Mouse (Mus musculus): ENCODE data around the gene Cks1brt. TPM values are rescaled to one million over a fixed set of nuclear protein-coding genes. Genes with fewer than 3 reads are reported as not detected.

Gene Cks1brt
- polyA plus RNA-seq, 1 experiment from 2014 or later, result not detected

DNA sequence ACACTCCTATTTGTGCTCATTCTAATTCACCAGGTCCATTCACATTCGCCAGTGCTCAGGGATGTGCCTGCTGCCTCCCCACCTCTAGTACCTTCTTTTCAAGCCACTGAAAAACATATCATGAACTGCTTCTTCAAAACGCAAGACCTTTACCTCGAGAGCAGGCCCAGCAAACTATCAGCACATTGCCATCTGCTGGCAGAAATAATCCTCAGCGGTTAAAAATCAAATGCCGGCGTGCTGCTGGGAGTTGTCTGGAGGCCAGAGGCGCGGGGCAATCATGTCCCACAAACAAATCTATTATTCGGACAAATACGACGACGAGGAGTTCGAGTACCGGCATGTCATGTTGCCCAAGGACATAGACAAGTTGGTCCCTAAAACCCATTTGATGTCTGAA lies 19.6 kb downstream of the Cks1brt start:
- no peaks in the 10 kb centered on the region for H3K9me3 ChIP-seq (replicated peaks)

GRCm38 (mm10) chr8:85175892-85176291 lies 24.2 kb downstream of the Cks1brt start:
- Histone ChIP-seq H3K4me1 (no peaks in the 10 kb centered on the region), H3K27ac (replicated peaks) (no peak overlapping the region), H3K4me2 (replicated peaks) (no peak overlapping the region), H3K27me3 (no peaks in the 10 kb centered on the region), H3K9ac (no peak overlapping the region), H3K36me3 (no peaks in the 10 kb centered on the region), H3K9me3 (replicated peaks) (no peaks in the 10 kb centered on the region), H3K4me3 (replicated peaks) (no peak overlapping the region)
- WGBS, result 59% methylated on average over 7 of the region's 7 CpGs
- no peak for ATAC-seq (ENCODE audit: insufficient number of reproducible peaks, low FRiP score, low TSS enrichment, low read depth)

More for the DNA sequence above, 19.6 kb downstream of the Cks1brt start:
- no peak overlapping the region for H3K27ac ChIP-seq (replicated peaks)
- no peak overlapping the region for H3K4me3 ChIP-seq (replicated peaks)
- no peak for ATAC-seq (ENCODE audit: insufficient number of reproducible peaks, low FRiP score, low TSS enrichment, low read depth)
- no peaks in the 10 kb centered on the region for H3K27me3 ChIP-seq
- no peaks in the 10 kb centered on the region for H3K36me3 ChIP-seq
- 25% methylated on average over 14 of the region's 14 CpGs for WGBS
- H3K9ac ChIP-seq, result no peak overlapping the region
- no peaks in the 10 kb centered on the region for H3K4me1 ChIP-seq
- H3K4me2 ChIP-seq (replicated peaks), result no peak overlapping the region

DNA sequence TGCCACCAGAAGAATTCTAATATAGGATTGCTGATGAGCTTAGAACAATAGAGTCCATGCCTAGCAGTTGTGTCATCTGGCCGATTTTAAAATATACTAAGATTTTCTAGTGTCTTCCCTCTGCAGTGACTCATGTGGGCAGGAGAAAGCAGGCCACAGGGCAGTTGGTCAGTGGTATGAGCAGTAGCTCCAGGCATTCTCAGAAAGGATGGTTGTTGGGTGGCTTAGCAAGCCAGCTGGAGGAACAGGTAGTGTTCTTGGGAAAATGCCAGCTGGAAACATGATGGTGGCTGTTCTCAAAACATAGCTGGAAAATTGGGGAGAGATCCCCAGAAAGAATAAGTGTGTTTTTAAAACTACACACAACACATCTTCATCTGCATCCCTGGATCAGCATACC lies 40.6 kb downstream of the Cks1brt start:
- WGBS, result 77% methylated on average over 1 of the region's 1 CpGs
- H3K4me1 ChIP-seq, result no peaks in the 10 kb centered on the region

DNA sequence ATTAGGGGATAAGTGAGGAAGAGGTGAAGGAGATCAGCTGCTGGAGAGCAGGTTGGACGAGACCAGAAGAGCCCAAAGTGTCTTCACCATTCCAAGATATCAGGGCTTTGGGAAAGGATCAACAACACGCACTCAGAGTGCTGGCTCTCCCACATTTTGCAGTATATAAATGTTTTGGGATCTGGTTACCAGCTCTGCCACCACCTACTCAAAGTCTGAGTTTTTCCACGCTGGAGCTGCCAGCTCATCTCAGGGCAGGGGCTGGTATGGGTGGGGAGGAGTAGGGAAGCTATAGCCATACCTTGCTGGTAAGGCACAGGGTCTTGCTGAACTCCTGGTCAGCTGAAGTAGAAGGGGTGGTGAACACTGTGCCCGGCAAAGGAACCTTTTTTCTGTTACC lies 68.5 kb downstream of the Cks1brt start:
- no peak overlapping the region for H3K9ac ChIP-seq
- H3K4me2 ChIP-seq (replicated peaks), result no peak overlapping the region
- 82% methylated on average over 4 of the region's 4 CpGs for WGBS
- no peak overlapping the region for H3K4me3 ChIP-seq (replicated peaks)
- no peaks in the 10 kb centered on the region for H3K27me3 ChIP-seq
- H3K9me3 ChIP-seq (replicated peaks), result no peaks in the 10 kb centered on the region
- no peaks in the 10 kb centered on the region for H3K4me1 ChIP-seq
- ATAC-seq (ENCODE audit: insufficient number of reproducible peaks, low FRiP score, low TSS enrichment, low read depth), result no peak
- H3K27ac ChIP-seq (replicated peaks), result no peak overlapping the region
- H3K36me3 ChIP-seq, result no peaks in the 10 kb centered on the region

More for the DNA sequence above, 40.6 kb downstream of the Cks1brt start:
- ATAC-seq (ENCODE audit: insufficient number of reproducible peaks, low FRiP score, low TSS enrichment, low read depth), result no peak
- Histone ChIP-seq H3K4me3 (replicated peaks) (no peak overlapping the region), H3K36me3 (no peaks in the 10 kb centered on the region), H3K9me3 (replicated peaks) (peaks cover 4% of the 10 kb centered on the region; the same call in 1 of the 2 replicates), H3K27ac (replicated peaks) (no peak overlapping the region), H3K9ac (no peak overlapping the region), H3K4me2 (replicated peaks) (no peak overlapping the region), H3K27me3 (no peaks in the 10 kb centered on the region)

GRCm38 (mm10) chr8:85220992-85221391 lies 69.3 kb downstream of the Cks1brt start:
- 33% methylated on average over 6 of the region's 6 CpGs for WGBS
- Histone ChIP-seq H3K4me3 (replicated peaks) (no peak overlapping the region), H3K36me3 (no peaks in the 10 kb centered on the region), H3K9ac (no peak overlapping the region), H3K4me1 (no peaks in the 10 kb centered on the region), H3K27ac (replicated peaks) (no peak overlapping the region), H3K4me2 (replicated peaks) (no peak overlapping the region), H3K27me3 (no peaks in the 10 kb centered on the region), H3K9me3 (replicated peaks) (no peaks in the 10 kb centered on the region)
- peak; percentile 67 for ATAC-seq (ENCODE audit: insufficient number of reproducible peaks, low FRiP score, low TSS enrichment, low read depth)

Small RNA genes lying within 50 kb of the gene (microRNA-seq; reads per million reads assigned to microRNA genes)
- gene Gm23388 (ENCODE audit: borderline number of aligned reads), result 6.2 reads per million, percentile 24 among the genes with 10 or more reads in this experiment

Other genes with a start within 250 kb of the Cks1brt start
- gene Klf1, start 250.0 kb upstream of the Cks1brt start, polyA plus RNA-seq (2015; fragmentation: Nextera tagmentation; extraction: Ambion mirVana), result 1.3 and 1.6 TPM in 2 replicates
- gene Dnase2a, start 243.4 kb upstream of the Cks1brt start, polyA plus RNA-seq (2015; fragmentation: Nextera tagmentation; extraction: Ambion mirVana), result 20.0 and 22.4 TPM in 2 replicates
- 1.9 and 2.2 TPM in 2 replicates for gene Mast1, start 214.6 kb upstream of the Cks1brt start, polyA plus RNA-seq (2015; fragmentation: Nextera tagmentation; extraction: Ambion mirVana)
- 0.27 TPM in 1 of 2 replicates, not detected in the other for gene Rtbdn, start 204.9 kb upstream of the Cks1brt start, polyA plus RNA-seq (2015; fragmentation: Nextera tagmentation; extraction: Ambion mirVana)
- gene Gm49661, start 182.5 kb upstream of the Cks1brt start, polyA plus RNA-seq (2015; fragmentation: Nextera tagmentation; extraction: Ambion mirVana), result not detected in 2 replicates
- gene Prdx2, start 182.3 kb upstream of the Cks1brt start, polyA plus RNA-seq (2015; fragmentation: Nextera tagmentation; extraction: Ambion mirVana), result 705 and 717 TPM in 2 replicates
- 94.9 and 99.1 TPM in 2 replicates for gene Rnaseh2a, start 182.2 kb upstream of the Cks1brt start, polyA plus RNA-seq (2015; fragmentation: Nextera tagmentation; extraction: Ambion mirVana)
- 38.0 and 40.5 TPM in 2 replicates for gene Junb, start 173.2 kb upstream of the Cks1brt start, polyA plus RNA-seq (2015; fragmentation: Nextera tagmentation; extraction: Ambion mirVana)
- gene Hook2, start 161.3 kb upstream of the Cks1brt start, polyA plus RNA-seq (2015; fragmentation: Nextera tagmentation; extraction: Ambion mirVana), result 27.2 and 30.6 TPM in 2 replicates
- 0.93 and 2.0 TPM in 2 replicates for gene Best2, start 137.4 kb upstream of the Cks1brt start, polyA plus RNA-seq (2015; fragmentation: Nextera tagmentation; extraction: Ambion mirVana)
- 117 and 119 TPM in 2 replicates for gene Asna1, start 126.6 kb upstream of the Cks1brt start, polyA plus RNA-seq (2015; fragmentation: Nextera tagmentation; extraction: Ambion mirVana)
- gene Trir, start 125.1 kb upstream of the Cks1brt start, polyA plus RNA-seq (2015; fragmentation: Nextera tagmentation; extraction: Ambion mirVana), result 114 and 117 TPM in 2 replicates
- 31.4 and 32.9 TPM in 2 replicates for gene Tnpo2, start 115.0 kb upstream of the Cks1brt start, polyA plus RNA-seq (2015; fragmentation: Nextera tagmentation; extraction: Ambion mirVana)
- gene Fbxw9, start 91.9 kb upstream of the Cks1brt start, polyA plus RNA-seq (2015; fragmentation: Nextera tagmentation; extraction: Ambion mirVana), result 32.6 and 37.4 TPM in 2 replicates
- gene Gm5741, start 83.9 kb upstream of the Cks1brt start, polyA plus RNA-seq (2015; fragmentation: Nextera tagmentation; extraction: Ambion mirVana), result 0.65 and 0.88 TPM in 2 replicates
- gene Dhps, start 80.2 kb upstream of the Cks1brt start, polyA plus RNA-seq (2015; fragmentation: Nextera tagmentation; extraction: Ambion mirVana), result 53.0 and 57.9 TPM in 2 replicates
- 123 and 127 TPM in 2 replicates for gene Wdr83os, start 71.2 kb upstream of the Cks1brt start, polyA plus RNA-seq (2015; fragmentation: Nextera tagmentation; extraction: Ambion mirVana)
- gene Wdr83, start 70.6 kb upstream of the Cks1brt start, polyA plus RNA-seq (2015; fragmentation: Nextera tagmentation; extraction: Ambion mirVana), result 42.0 and 43.7 TPM in 2 replicates
- gene Man2b1, start 68.7 kb upstream of the Cks1brt start, polyA plus RNA-seq (2015; fragmentation: Nextera tagmentation; extraction: Ambion mirVana), result 35.7 and 39.5 TPM in 2 replicates
- 3.2 TPM in 2 replicates for gene Zfp791, start 28.8 kb upstream of the Cks1brt start, polyA plus RNA-seq (2015; fragmentation: Nextera tagmentation; extraction: Ambion mirVana)
- not detected in 2 replicates for gene Olfr371, start 74.1 kb downstream of the Cks1brt start, polyA plus RNA-seq (2015; fragmentation: Nextera tagmentation; extraction: Ambion mirVana)
- gene Orc6, start 147.7 kb downstream of the Cks1brt start, polyA plus RNA-seq (2015; fragmentation: Nextera tagmentation; extraction: Ambion mirVana), result 85.7 and 89.4 TPM in 2 replicates
- 120 and 128 TPM in 2 replicates for gene Vps35, start 147.9 kb downstream of the Cks1brt start, polyA plus RNA-seq (2015; fragmentation: Nextera tagmentation; extraction: Ambion mirVana)
- 4.0 and 4.4 TPM in 2 replicates for gene Mylk3, start 234.4 kb downstream of the Cks1brt start, polyA plus RNA-seq (2015; fragmentation: Nextera tagmentation; extraction: Ambion mirVana)

Data from embryonic facial prominence, embryonic 15.5 days (tissue).